ENCODE assay signal across 26 mouse cellular contexts in genomic region chr1:84848335-84848734, GRCm38 (mm10).
"Had no signal": no experiment of that assay in that cellular context is flagged by ENCODE, and none has a peak within 500 bp of the region (broad histone marks: within the 10 kb centered on the region; RNA-seq: fewer than 3 reads in every experiment).

No protein-coding gene starts in this region.

- H3K4me2 ChIP-seq: heart, embryonic 12.5 days; hindbrain, embryonic 12.5 days; hindbrain, embryonic 14.5 days; intestine, embryonic 15.5 days; kidney, embryonic 15.5 days; limb, embryonic 13.5 days; limb, embryonic 15.5 days; liver, embryonic 12.5 days had no signal

- DNase-seq: gastrocnemius, adult 2 months; gastrocnemius, postnatal 10 days; gastrocnemius, postnatal 25 days; heart, adult 2 months; heart, postnatal 10 days; heart, postnatal 4 days; kidney, adult 18-20 months; kidney, adult 9 months; kidney, postnatal 14 days; kidney, postnatal 36 days; layer of hippocampus, postnatal 36 days; left cerebral cortex, postnatal 4 days had no signal

- H3K9ac ChIP-seq: heart, embryonic 12.5 days; hindbrain, embryonic 12.5 days; hindbrain, embryonic 14.5 days; intestine, embryonic 15.5 days; kidney, embryonic 15.5 days; limb, embryonic 13.5 days; limb, embryonic 15.5 days; liver, embryonic 12.5 days; liver, embryonic 14.5 days had no signal

- H3K36me3 ChIP-seq: heart, embryonic 10.5 days; intestine, embryonic 15.5 days; kidney, embryonic 15.5 days; liver, embryonic 12.5 days had no signal

- H3K27ac ChIP-seq: gastrocnemius, adult 2 months; heart, adult 2 months; heart, embryonic 10.5 days; hindbrain, embryonic 10.5 days; hindbrain, embryonic 12.5 days; hindbrain, embryonic 14.5 days; intestine, embryonic 15.5 days; kidney, embryonic 15.5 days; kidney, postnatal 0 days; limb, embryonic 13.5 days; limb, embryonic 15.5 days; liver, embryonic 12.5 days; liver, embryonic 14.5 days had no signal

- H3K9me3 ChIP-seq: heart, embryonic 10.5 days; heart, embryonic 12.5 days; hindbrain, embryonic 10.5 days; hindbrain, embryonic 12.5 days; intestine, embryonic 15.5 days; kidney, embryonic 15.5 days; limb, embryonic 13.5 days; limb, embryonic 15.5 days; liver, embryonic 12.5 days had no signal

- H3K4me3 ChIP-seq: gastrocnemius, adult 2 months; heart, adult 2 months; heart, embryonic 10.5 days; heart, embryonic 12.5 days; hindbrain, embryonic 10.5 days; hindbrain, embryonic 12.5 days; intestine, embryonic 15.5 days; kidney, embryonic 15.5 days; limb, embryonic 13.5 days; limb, embryonic 15.5 days; liver, embryonic 12.5 days had no signal

- H3K4me1 ChIP-seq: hindbrain, embryonic 12.5 days; intestine, embryonic 15.5 days; kidney, embryonic 15.5 days; limb, embryonic 13.5 days; limb, embryonic 15.5 days had no signal

- H3K27me3 ChIP-seq: heart, embryonic 12.5 days; hindbrain, embryonic 12.5 days; intestine, embryonic 15.5 days; kidney, embryonic 15.5 days; limb, embryonic 13.5 days; limb, embryonic 15.5 days; liver, embryonic 12.5 days had no signal

- ATAC-seq: hindbrain, embryonic 16.5 days; inflammation-experienced regulatory T-cells, adult 6 months; liver, embryonic 12.5 days had no signal
